Mouse (Mus musculus): ENCODE measurements around the gene Ivns1abp. TPM values are rescaled to one million over a fixed set of nuclear protein-coding genes. Genes with fewer than 3 reads are reported as not detected.

Gene Ivns1abp
- polyA plus RNA-seq, 1 experiment from 2014 or later, result 339 TPM

DNA sequence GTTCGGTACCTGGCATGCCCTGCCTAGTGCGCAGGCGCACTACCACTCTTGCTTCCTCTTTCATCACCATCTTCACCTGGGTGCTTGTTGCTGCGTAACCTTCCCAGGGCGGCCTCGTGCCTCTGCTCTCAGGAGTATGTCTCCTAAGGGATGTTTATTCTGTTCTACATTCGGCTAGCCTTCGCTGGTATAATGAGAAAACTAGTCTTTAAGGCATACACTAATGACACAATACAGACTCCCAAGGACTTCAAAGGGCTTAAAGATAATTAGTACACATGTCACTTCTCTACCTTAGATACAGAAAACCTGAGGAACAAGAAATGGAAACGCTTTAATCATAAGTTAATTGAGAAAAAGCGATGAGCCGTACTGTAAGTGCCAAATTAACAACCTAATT, 32.9 kb upstream of the Ivns1abp start:
- no peaks in the 10 kb centered on the region for H3K27me3 ChIP-seq (replicated peaks)
- 90% methylated on average over 11 of the region's 11 CpGs for WGBS
- H3K4me3 ChIP-seq (replicated peaks), result no peak overlapping the region
- no peaks in the 10 kb centered on the region for H3K4me1 ChIP-seq (replicated peaks)
- no peaks in the 10 kb centered on the region for H3K9me3 ChIP-seq
- ATAC-seq, result no peak
- H3K4me2 ChIP-seq (replicated peaks), result no peak overlapping the region
- no peak overlapping the region for H3K9ac ChIP-seq
- H3K36me3 ChIP-seq, result no peaks in the 10 kb centered on the region
- no peak overlapping the region for H3K27ac ChIP-seq

DNA sequence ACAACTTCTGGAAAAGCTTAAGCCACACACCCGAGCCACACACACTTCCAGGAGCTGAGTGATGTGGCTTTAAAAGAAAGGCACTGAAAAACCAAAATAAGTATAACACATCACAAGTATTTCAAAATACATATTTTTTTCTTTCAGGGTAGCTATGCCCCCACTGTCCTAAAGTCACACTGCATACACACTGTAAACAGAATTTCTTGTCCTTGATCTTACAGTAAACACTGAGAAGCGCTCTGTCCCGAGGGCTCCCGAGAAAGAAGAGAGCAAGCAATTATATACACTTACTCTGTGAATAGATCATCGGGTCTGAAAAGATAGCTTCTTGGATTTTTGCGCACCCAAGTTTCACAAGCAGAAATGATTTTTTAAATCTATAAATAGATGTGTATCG, 25.0 kb upstream of the Ivns1abp start:
- no peak overlapping the region for H3K4me3 ChIP-seq (replicated peaks)
- no peaks in the 10 kb centered on the region for H3K27me3 ChIP-seq (replicated peaks)
- no peak overlapping the region for H3K27ac ChIP-seq
- no peak overlapping the region for H3K4me2 ChIP-seq (replicated peaks)
- H3K9ac ChIP-seq, result no peak overlapping the region
- no peak for ATAC-seq
- no peaks in the 10 kb centered on the region for H3K4me1 ChIP-seq (replicated peaks)
- H3K9me3 ChIP-seq, result no peaks in the 10 kb centered on the region
- H3K36me3 ChIP-seq, result no peaks in the 10 kb centered on the region
- 63% methylated on average over 7 of the region's 7 CpGs for WGBS

DNA sequence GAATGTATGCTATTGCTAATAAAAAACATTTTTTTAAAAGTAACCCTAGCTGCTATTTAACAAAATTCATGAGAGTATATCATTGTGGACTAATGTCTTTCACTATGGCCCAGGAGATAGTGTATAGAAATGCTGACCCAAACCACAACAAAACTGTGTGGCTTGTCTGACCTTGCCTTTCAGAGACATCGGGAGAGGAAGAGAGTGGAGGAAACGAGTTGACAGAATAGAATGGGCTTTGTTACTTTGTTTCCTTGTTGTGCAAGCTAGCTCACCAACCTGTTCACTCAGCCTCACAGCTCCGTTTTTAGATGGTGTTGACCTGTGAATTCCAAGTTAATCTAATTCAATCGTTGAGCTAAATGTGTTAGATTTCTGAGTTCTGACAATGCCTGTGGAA, 23.9 kb upstream of the Ivns1abp start:
- no peaks in the 10 kb centered on the region for H3K4me1 ChIP-seq (replicated peaks)
- H3K36me3 ChIP-seq, result no peaks in the 10 kb centered on the region
- H3K4me2 ChIP-seq (replicated peaks), result no peak overlapping the region
- H3K27me3 ChIP-seq (replicated peaks), result no peaks in the 10 kb centered on the region
- no peaks in the 10 kb centered on the region for H3K9me3 ChIP-seq
- H3K9ac ChIP-seq, result no peak overlapping the region
- 71% methylated on average over 4 of the region's 4 CpGs for WGBS
- no peak overlapping the region for H3K27ac ChIP-seq
- ATAC-seq, result no peak
- H3K4me3 ChIP-seq (replicated peaks), result no peak overlapping the region

DNA sequence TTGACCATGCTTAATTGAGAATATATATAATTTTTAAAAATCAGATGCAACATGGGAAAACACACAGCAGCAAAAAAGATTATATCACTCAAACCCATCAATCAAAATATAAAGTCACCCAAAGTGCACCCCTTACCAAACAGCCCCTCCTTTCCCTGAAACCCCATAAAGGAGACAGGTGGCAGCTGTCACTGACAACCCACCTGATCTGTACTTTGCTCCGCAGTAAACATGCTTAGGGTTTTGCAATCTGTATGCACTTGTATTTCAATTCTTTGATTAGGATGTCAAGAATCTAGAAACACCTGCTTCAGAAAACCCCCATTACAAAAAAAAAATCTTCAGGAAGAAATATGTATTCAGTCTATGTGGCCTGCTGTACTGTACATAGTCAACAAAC, 18.9 kb upstream of the Ivns1abp start:
- WGBS, result 53% methylated on average over 1 of the region's 1 CpGs
- Histone ChIP-seq H3K4me1 (replicated peaks) (0 out of 2 replicates have a peak, but pooled peaks cover 2% of the 10 kb centered on the region), H3K4me2 (replicated peaks) (no peak overlapping the region), H3K27ac (peak overlapping the region; percentile 64), H3K9ac (no peak overlapping the region), H3K9me3 (no peaks in the 10 kb centered on the region), H3K36me3 (no peaks in the 10 kb centered on the region), H3K27me3 (replicated peaks) (no peaks in the 10 kb centered on the region), H3K4me3 (replicated peaks) (no peak overlapping the region)
- ATAC-seq, result peak; percentile 89

DNA sequence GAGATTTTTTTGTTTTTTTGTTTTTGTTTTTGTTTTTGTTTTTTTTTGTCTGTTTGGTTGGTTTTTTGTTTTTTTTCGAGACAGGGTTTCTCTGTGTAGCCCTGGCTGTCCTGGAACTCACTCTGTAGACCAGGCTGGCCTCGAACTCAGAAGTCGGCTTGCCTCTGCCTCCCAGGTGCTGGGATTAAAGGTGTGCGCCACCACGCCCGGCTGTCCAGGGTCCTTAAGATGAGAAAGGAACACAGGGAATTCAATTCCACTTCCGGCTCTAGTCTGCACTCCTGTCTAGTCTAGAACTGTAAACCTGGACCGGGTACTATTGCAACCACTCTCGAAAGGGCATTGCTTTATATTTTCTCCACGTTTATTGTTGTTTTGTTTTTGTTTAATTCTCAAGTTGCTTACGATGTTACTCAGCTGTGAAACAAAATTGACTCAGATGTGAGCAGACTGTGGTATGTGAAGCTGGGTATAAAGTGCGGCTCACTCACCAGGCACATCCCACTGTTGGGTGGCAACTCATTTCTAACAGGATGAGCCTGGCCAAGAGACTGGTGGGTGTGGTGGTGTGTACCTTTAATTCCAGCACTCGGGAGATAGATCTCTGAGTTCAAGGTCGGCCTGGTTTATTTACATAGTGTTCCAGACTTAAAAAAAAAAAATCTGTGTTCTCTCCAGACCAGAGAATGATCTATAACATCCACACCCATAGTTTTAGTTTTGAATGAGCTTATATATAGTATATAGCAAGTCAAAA, 15.8 kb upstream of the Ivns1abp start:
- 0 out of 2 replicates have a peak, but pooled peaks cover 2% of the 10 kb centered on the region for H3K4me1 ChIP-seq (replicated peaks)
- H3K27ac ChIP-seq, result no peak overlapping the region
- WGBS, result 75% methylated on average over 14 of the region's 14 CpGs
- H3K4me3 ChIP-seq (replicated peaks), result no peak overlapping the region
- H3K27me3 ChIP-seq (replicated peaks), result no peaks in the 10 kb centered on the region
- H3K9ac ChIP-seq, result no peak overlapping the region
- H3K9me3 ChIP-seq, result no peaks in the 10 kb centered on the region
- H3K36me3 ChIP-seq, result no peaks in the 10 kb centered on the region
- ATAC-seq, result peak; percentile 16; the same call in 1 of the 2 replicates
- no peak overlapping the region for H3K4me2 ChIP-seq (replicated peaks)

DNA sequence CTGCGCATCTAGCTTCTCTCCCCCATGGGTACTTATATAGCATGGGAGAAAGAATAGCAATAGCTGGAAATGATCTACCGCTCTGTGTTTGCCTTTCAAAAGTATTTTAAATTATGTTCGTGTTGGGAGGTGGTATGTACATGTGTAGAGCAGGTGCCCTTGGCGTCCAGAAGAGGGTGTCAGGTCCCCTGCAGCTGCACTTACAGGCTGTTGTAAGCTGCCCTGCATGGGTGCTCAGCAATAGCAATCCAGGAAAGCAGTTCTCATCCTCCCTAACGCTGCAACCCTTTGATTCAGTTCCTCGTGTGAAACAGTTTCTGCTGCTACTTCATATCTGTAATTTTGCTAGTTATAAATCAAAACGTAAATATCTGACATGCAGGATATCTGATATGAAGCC, 14.7 kb upstream of the Ivns1abp start:
- Histone ChIP-seq H3K4me3 (replicated peaks) (no peak overlapping the region), H3K9ac (no peak overlapping the region), H3K4me2 (replicated peaks) (no peak overlapping the region), H3K27me3 (replicated peaks) (no peaks in the 10 kb centered on the region), H3K36me3 (no peaks in the 10 kb centered on the region), H3K9me3 (no peaks in the 10 kb centered on the region), H3K27ac (no peak overlapping the region), H3K4me1 (replicated peaks) (0 out of 2 replicates have a peak, but pooled peaks cover 2% of the 10 kb centered on the region)
- ATAC-seq, result no peak
- WGBS, result 72% methylated on average over 7 of the region's 7 CpGs

DNA sequence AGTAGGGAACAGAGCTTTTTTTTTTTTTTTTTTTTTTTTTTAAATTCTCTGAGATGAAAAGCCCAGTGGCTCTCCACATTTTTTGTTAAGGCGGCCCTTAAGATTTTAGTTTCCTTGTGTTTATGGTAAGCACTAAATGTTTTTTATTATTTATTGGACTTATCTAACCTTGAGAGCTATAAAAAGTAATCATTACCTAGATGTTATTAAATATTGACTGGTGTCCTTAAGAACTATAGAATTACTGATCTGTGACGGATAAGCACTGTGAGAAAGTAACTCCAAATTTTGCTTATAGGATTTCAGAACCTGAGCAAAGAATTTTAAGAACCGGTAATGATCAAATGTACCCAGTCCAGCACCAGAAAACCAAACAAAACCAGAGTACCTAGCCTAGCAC, 11.5 kb upstream of the Ivns1abp start:
- Histone ChIP-seq H3K9ac (no peak overlapping the region), H3K4me2 (replicated peaks) (no peak overlapping the region), H3K36me3 (no peaks in the 10 kb centered on the region), H3K4me3 (replicated peaks) (no peak overlapping the region), H3K27ac (no peak overlapping the region; the same call in 1 of the 2 replicates), H3K4me1 (replicated peaks) (no peaks in the 10 kb centered on the region), H3K27me3 (replicated peaks) (no peaks in the 10 kb centered on the region), H3K9me3 (no peaks in the 10 kb centered on the region)
- ATAC-seq, result peak; percentile 66
- 65% methylated on average over 3 of the region's 3 CpGs for WGBS

DNA sequence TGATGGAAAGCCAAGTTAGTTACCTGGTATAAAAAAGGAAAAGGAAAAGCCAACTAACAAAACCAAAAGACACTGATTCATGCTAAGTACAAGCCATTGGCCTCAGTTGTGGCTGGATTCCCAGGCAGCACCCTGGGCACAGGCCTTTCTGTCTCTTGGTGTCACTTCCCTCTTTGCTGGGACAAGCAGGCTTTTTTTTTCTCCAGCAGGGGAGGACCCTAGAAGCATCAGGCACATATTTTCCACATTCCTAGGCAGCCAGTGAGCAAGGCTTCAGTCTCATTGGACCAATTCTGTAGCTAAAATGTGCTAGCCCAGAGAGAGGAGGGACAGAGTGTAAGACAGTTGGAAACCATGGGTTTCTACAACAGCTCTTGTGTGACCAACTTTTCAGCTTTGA, 6.0 kb upstream of the Ivns1abp start:
- no peak overlapping the region for H3K27ac ChIP-seq
- H3K27me3 ChIP-seq (replicated peaks), result no peaks in the 10 kb centered on the region
- peaks cover 6% of the 10 kb centered on the region; the same call in 1 of the 2 replicates for H3K4me1 ChIP-seq (replicated peaks)
- no peaks in the 10 kb centered on the region for H3K9me3 ChIP-seq
- ATAC-seq, result no peak
- H3K36me3 ChIP-seq, result no peaks in the 10 kb centered on the region
- no peak overlapping the region for H3K9ac ChIP-seq
- no peak overlapping the region for H3K4me2 ChIP-seq (replicated peaks)
- H3K4me3 ChIP-seq (replicated peaks), result no peak overlapping the region

DNA sequence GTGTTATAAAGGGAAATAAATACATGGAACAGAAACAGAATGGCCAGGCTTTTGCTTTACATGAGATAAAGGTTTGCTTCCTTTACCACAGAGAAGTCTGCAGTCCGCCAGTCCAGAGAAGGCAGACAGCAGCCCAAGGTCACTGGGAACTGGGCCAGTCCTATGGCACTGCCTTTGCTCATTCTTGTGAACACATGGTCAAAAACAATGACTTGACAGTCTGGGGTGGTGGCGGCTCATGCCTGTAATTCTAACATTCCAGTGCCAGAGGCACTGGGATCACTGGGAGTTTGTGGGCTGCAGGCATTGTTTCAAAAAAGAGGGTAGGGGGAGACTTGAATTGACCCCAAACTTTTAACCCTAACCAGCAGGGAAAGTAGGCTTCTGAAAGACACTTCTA, 5.3 kb upstream of the Ivns1abp start:
- Histone ChIP-seq H3K4me2 (replicated peaks) (no peak overlapping the region), H3K9me3 (no peaks in the 10 kb centered on the region), H3K27me3 (replicated peaks) (no peaks in the 10 kb centered on the region), H3K4me1 (replicated peaks) (peaks cover 6% of the 10 kb centered on the region; the same call in 1 of the 2 replicates), H3K27ac (peak overlapping the region; percentile 22; the same call in 1 of the 2 replicates), H3K9ac (no peak overlapping the region), H3K36me3 (no peaks in the 10 kb centered on the region), H3K4me3 (replicated peaks) (no peak overlapping the region)
- WGBS, result 65% methylated on average over 2 of the region's 2 CpGs
- ATAC-seq, result no peak; the same call in 1 of the 2 replicates

DNA sequence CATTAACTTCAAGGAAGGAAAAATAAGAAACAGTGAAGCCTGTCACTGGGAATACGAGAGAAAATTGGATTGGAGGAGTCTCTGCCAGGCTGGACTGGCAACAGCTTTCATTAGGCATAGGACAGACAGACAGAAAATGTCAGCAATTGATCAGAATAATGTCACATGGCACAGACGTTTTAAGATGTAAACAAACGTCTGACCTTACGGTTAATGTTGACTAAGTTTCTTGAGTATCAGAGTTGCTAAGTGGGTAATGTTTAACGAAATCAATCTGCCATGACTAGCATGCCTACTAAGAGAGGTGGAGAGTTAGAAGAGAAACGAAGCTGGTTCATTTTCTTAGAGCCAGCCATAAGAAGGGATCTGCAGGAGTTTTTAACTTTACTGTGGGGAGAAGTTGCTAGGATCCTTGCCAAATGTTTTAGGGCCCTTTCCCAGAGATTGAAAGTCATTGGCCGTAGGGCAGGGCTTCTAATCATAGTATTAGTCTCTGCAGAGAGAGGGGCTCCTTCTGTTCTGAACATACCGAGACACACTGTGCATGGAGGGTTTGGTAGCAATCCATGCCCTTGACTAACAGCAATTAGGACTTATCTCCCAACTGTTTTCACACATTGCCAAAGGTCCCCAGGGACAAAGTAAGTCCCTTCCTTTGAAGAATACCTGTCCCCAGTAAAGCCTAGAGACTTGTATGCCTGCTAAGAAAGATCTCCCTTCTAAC, 2.8 kb upstream of the Ivns1abp start:
- Histone ChIP-seq H3K9me3 (no peaks in the 10 kb centered on the region), H3K4me1 (replicated peaks) (peaks cover 7% of the 10 kb centered on the region; the same call in 1 of the 2 replicates), H3K36me3 (no peaks in the 10 kb centered on the region), H3K27me3 (replicated peaks) (no peaks in the 10 kb centered on the region), H3K4me3 (replicated peaks) (no peak overlapping the region), H3K9ac (no peak overlapping the region), H3K4me2 (replicated peaks) (peak overlapping the region; percentile 33), H3K27ac (peak overlapping the region; percentile 64; the same call in 1 of the 2 replicates)
- no peak for ATAC-seq
- 29% methylated on average over 8 of the region's 8 CpGs for WGBS

DNA sequence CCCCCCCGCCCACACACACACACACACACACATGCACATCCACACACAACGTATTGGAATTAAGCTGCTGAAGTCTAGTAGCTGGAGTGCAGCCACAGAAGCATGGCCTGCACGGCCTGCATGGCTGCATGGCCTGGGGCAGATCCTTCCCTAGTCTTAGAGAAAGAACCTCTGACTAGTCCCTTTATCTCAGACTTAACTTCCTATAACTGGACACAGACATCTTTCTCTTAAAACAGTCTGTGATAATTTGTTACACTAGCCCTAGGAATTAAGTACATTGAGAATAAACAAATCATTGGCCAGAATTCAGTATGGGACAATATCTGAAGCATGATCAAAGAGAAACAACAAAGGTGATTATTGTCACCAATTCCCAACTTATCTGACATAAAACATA, 2.0 kb upstream of the Ivns1abp start:
- no peak for ATAC-seq
- WGBS, result 58% methylated on average over 3 of the region's 3 CpGs
- H3K9ac ChIP-seq, result no peak overlapping the region
- peak overlapping the region; percentile 71; the same call in 1 of the 2 replicates for H3K4me2 ChIP-seq (replicated peaks)
- H3K27me3 ChIP-seq (replicated peaks), result no peaks in the 10 kb centered on the region
- no peaks in the 10 kb centered on the region for H3K36me3 ChIP-seq
- no peaks in the 10 kb centered on the region for H3K9me3 ChIP-seq
- no peak overlapping the region for H3K4me3 ChIP-seq (replicated peaks)
- H3K4me1 ChIP-seq (replicated peaks), result peaks cover 8% of the 10 kb centered on the region; the same call in 1 of the 2 replicates
- peak overlapping the region; percentile 36; the same call in 1 of the 2 replicates for H3K27ac ChIP-seq

DNA sequence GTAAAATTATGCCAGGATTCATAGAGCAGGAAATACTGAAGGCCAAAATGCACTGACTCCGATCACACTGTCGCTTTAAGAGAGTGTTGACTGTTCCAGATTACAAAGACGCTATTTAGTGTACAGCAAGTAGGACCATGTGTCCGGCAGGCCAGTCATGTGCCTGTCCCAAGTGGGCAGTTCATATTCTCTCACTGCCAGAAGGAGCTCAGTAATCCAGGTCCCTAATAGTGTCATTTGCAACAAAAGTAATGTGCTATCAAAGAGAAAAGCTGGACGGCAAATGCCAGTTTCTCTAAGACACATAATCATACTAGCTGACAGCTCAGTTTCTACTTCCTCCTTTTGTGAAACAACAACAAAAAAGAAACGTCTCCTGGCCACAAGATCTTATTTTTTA, 1.3 kb upstream of the Ivns1abp start:
- Histone ChIP-seq H3K9ac (peak overlapping the region; percentile 2; the same call in 1 of the 2 replicates), H3K27ac (peak overlapping the region; percentile 87), H3K4me2 (replicated peaks) (peak overlapping the region; percentile 71), H3K9me3 (no peaks in the 10 kb centered on the region), H3K4me1 (replicated peaks) (peaks cover 8% of the 10 kb centered on the region; the same call in 1 of the 2 replicates), H3K27me3 (replicated peaks) (no peaks in the 10 kb centered on the region), H3K36me3 (no peaks in the 10 kb centered on the region), H3K4me3 (replicated peaks) (peak overlapping the region; percentile 82)
- WGBS, result 31% methylated on average over 6 of the region's 6 CpGs
- no peak for ATAC-seq
